Mouse (Mus musculus): ENCODE data around the gene Cox14. TPM values are rescaled to one million over a fixed set of nuclear protein-coding genes. Genes with fewer than 3 reads are reported as not detected.

Cox14 gene
- 139 and 143 TPM in 2 replicates for polyA plus RNA-seq (2015; fragmentation: Nextera tagmentation; extraction: Ambion mirVana)

DNA sequence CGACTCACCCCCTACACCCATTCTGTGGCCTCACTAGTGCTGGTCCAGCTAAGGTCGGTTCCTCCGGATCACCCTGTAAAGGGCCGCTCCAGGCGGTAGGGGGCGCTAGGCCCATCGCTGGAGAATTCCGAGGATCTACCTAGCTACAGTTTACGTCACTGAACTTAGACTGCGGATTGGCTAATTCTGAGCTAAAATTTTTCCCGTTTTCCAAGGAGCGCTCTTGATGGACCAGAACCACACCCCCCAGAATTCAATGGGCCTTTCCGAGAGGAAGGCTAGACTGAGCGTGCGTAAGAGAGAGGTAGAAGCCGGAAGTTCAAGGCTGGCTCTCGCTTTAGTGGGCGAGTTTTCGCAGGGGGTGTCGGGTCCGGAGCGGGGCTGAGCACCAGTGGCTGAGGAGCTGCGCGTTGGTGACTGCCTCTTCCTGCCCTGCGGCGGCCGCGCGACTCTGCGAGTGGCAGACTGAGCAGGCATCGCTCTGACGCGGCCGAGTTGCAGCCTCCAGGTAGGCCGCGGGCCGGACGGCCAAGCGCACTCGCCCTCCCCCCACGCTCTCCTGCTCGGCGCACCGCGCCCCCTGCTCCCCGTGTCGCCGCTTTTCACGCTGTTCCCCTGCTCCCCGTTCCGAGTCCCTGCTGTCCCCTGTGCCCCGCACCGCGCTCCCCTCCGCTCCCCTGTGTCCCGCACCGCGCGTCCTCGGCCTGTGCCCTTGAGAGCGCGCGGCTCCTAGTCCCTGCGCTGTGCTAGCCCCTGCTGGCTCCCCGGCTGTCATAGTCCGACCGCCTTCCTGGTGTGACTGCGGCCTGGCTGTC is at the start of gene Cox14:
Cox14 (plus strand) TSS at position 278 of the 815 bp plus-strand sequence.
- peak within 1 kb of the TSS; percentile 93 for H3K27ac ChIP-seq
- H3K4me1 ChIP-seq, result peaks cover 27% of the 10 kb centered on the region
- under 1% methylated on average over 68 of the region's 68 CpGs for WGBS
- H3K4me3 ChIP-seq, result peak within 1 kb of the TSS; percentile 96
- H3K36me3 ChIP-seq, result peaks cover 43% of the 10 kb centered on the region
- H3K9me3 ChIP-seq, result peaks cover 5% of the 10 kb centered on the region
- H3K27me3 ChIP-seq, result no peaks in the 10 kb centered on the region
- peak within 1 kb of the TSS; percentile 85 for H3K4me2 ChIP-seq (replicated peaks)
- H3K9ac ChIP-seq, result peak within 1 kb of the TSS; percentile 98
- peak; percentile 96 for ATAC-seq (ENCODE audit: low FRiP score, low read depth)

DNA sequence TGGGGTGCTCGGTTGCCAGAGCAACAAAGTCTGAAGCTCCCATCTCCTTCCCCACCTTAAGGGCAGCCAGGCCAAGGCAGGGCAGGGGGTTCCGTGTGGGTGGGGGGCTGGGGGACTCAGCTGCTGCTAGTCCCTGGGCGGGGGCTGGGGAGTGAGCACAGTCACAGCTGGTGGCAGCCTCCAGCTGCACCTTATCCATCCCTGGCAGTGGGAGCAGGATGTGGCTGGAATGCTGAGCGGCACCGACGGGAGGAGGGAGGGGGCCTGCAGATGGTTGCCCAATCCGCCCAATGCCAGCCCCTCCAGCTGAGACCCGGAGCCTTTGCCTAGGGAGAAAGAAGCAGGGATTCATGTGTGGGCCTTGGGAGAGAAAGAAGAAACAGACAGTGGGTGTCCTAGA is 48.3 kb upstream of the Cox14 start:
- Histone ChIP-seq H3K4me1 (peaks cover 9% of the 10 kb centered on the region; the same call in 1 of the 2 replicates), H3K9ac (peak overlapping the region; percentile 31; the same call in 1 of the 2 replicates), H3K4me3 (no peak overlapping the region), H3K9me3 (no peaks in the 10 kb centered on the region), H3K36me3 (no peaks in the 10 kb centered on the region), H3K4me2 (replicated peaks) (no peak overlapping the region), H3K27me3 (peaks cover 22% of the 10 kb centered on the region), H3K27ac (no peak overlapping the region)
- WGBS, result 42% methylated on average over 8 of the region's 8 CpGs
- no peak for ATAC-seq (ENCODE audit: low FRiP score, low read depth)

DNA sequence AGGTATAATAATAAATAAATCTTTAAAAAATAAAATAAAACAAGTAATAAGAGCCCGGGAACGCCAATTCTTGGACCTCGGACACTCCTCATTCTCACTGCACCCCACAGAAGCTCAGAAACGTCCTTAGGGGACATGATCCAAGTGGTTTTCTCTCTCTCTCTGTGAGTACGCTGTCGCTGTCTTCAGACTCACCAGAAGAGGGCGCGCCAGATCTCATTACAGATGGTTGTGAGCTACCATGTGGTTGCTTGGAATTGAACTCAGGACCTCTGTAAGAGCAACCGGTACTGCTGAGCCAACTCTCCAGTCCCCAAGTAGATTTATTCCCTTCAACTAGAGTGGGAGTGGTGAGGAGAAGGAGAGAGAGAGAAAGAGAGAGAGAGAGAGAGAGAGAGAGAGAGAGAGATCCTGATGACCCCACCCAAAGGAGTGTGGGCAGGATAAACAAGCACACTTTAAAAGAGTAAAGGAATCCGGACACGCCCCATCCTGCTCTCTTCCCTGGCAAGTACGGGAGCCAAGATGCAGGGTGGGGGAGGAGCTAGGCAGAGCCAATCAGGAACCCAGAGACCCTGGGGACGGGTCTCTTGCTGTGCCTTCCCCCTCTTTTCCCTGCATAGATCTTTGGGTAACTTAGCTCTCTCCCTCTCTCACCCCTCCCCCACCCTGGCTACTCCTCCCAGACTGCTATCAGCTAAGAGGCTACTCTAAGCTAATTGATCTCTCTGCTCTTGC is 47.2 kb upstream of the Cox14 start:
- Histone ChIP-seq H3K27ac (no peak overlapping the region), H3K4me1 (peaks cover 9% of the 10 kb centered on the region; the same call in 1 of the 2 replicates), H3K4me2 (replicated peaks) (no peak overlapping the region), H3K36me3 (no peaks in the 10 kb centered on the region), H3K9me3 (no peaks in the 10 kb centered on the region), H3K4me3 (no peak overlapping the region), H3K27me3 (peaks cover 12% of the 10 kb centered on the region), H3K9ac (no peak overlapping the region)
- ATAC-seq (ENCODE audit: low FRiP score, low read depth), result no peak
- 10% methylated on average over 13 of the region's 13 CpGs for WGBS

DNA sequence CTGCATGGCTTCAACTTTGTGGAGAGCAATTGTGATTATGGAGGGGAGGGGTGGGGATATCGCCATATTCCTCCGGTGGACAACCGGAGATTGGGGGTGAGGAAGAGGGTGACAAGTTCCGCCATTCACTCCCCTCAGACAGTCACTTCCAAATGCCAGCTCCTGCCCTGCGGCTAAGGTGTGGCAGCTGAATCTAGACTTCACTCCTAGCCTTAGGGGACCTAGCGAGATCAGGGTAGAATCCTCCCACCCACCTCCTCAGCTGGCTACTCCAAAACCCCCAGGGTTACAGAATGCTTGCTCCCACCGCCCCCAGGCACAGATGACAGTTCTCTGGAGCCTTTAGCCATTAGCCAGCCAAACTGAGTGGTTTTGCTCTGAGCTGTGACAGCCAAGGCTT is 46.4 kb upstream of the Cox14 start:
- H3K36me3 ChIP-seq, result no peaks in the 10 kb centered on the region
- H3K27me3 ChIP-seq, result peaks cover 4% of the 10 kb centered on the region
- WGBS, result 58% methylated on average over 7 of the region's 7 CpGs
- H3K27ac ChIP-seq, result no peak overlapping the region
- no peak for ATAC-seq (ENCODE audit: low FRiP score, low read depth)
- no peak overlapping the region for H3K9ac ChIP-seq
- H3K9me3 ChIP-seq, result no peaks in the 10 kb centered on the region
- H3K4me2 ChIP-seq (replicated peaks), result no peak overlapping the region
- no peak overlapping the region for H3K4me3 ChIP-seq
- H3K4me1 ChIP-seq, result peaks cover 9% of the 10 kb centered on the region; the same call in 1 of the 2 replicates

DNA sequence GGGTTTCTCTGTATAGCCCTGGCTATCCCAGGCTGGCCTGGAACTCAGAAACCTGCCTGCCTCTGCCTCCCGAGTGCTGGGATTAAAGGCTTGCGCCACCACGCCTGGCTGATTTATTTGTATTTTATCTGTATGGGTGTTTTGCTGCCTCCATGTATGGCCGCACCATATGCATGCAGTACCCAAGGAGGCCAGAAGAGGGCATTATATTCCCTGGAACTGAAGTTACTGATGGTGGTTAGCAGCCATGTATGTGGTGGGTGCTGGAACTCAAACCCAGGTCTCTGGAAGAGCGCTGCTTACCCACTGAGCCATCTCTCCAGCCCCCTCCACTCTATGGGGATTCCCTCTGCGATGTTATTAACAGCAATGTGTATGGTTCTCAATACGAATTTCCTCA is 42.5 kb upstream of the Cox14 start:
- no peaks in the 10 kb centered on the region for H3K9me3 ChIP-seq
- H3K27ac ChIP-seq, result no peak overlapping the region
- H3K27me3 ChIP-seq, result no peaks in the 10 kb centered on the region
- no peak for ATAC-seq (ENCODE audit: low FRiP score, low read depth)
- H3K36me3 ChIP-seq, result no peaks in the 10 kb centered on the region
- 0 out of 2 replicates have a peak, but pooled peaks cover 5% of the 10 kb centered on the region for H3K4me1 ChIP-seq
- H3K4me3 ChIP-seq, result no peak overlapping the region
- no peak overlapping the region for H3K4me2 ChIP-seq (replicated peaks)
- 91% methylated on average over 7 of the region's 7 CpGs for WGBS
- H3K9ac ChIP-seq, result no peak overlapping the region

DNA sequence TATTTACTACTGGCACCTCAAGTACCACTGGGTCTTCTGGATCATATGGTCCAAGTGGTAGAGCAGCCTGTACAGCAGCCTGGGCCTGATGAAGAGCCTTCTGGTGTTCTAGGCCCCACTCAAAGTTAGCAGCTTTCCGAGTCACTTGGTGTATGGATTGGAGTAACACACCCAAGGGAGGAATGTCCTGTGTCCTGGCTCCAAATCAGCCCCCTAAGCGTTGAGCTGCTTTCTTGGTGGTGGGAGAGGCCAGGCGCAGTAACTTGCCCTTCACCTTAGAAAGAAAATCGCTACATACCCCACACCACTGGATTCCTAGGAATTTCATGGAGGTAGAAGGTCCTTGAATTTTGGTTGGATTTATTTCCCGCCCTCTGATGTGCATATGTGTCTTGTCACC is 41.3 kb upstream of the Cox14 start:
- no peaks in the 10 kb centered on the region for H3K36me3 ChIP-seq
- H3K9ac ChIP-seq, result no peak overlapping the region
- 90% methylated on average over 5 of the region's 5 CpGs for WGBS
- H3K9me3 ChIP-seq, result no peaks in the 10 kb centered on the region
- no peak for ATAC-seq (ENCODE audit: low FRiP score, low read depth)
- 0 out of 2 replicates have a peak, but pooled peaks cover under 1% of the 10 kb centered on the region for H3K27me3 ChIP-seq
- H3K4me1 ChIP-seq, result no peaks in the 10 kb centered on the region
- H3K27ac ChIP-seq, result no peak overlapping the region
- no peak overlapping the region for H3K4me2 ChIP-seq (replicated peaks)
- H3K4me3 ChIP-seq, result no peak overlapping the region

DNA sequence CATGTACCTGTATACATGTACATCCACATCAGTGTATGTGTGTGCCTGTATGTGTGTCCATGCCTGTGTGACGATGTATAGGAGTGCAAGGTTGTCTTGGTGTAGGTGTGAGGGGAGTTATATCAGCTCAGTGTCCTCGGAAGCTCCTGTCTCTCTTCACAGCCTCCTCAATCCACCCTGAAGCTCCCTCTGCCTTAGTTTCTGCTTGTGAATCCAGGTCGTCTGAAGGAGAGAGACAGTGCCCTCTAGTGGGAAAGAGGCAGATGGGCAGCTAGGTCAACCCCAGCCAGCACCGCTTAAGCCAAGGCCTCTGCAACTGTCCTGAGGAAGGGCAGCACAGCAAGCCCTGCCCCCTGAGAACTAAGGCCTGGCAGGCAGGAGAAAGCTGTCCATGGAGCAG is 36.7 kb upstream of the Cox14 start:
- no peaks in the 10 kb centered on the region for H3K4me1 ChIP-seq
- ATAC-seq (ENCODE audit: low FRiP score, low read depth), result no peak
- H3K36me3 ChIP-seq, result no peaks in the 10 kb centered on the region
- no peak overlapping the region for H3K9ac ChIP-seq
- no peak overlapping the region for H3K4me3 ChIP-seq
- H3K27ac ChIP-seq, result no peak overlapping the region
- 6% methylated on average over 4 of the region's 4 CpGs for WGBS
- no peak overlapping the region for H3K4me2 ChIP-seq (replicated peaks)
- no peaks in the 10 kb centered on the region for H3K9me3 ChIP-seq
- H3K27me3 ChIP-seq, result peaks cover 25% of the 10 kb centered on the region

DNA sequence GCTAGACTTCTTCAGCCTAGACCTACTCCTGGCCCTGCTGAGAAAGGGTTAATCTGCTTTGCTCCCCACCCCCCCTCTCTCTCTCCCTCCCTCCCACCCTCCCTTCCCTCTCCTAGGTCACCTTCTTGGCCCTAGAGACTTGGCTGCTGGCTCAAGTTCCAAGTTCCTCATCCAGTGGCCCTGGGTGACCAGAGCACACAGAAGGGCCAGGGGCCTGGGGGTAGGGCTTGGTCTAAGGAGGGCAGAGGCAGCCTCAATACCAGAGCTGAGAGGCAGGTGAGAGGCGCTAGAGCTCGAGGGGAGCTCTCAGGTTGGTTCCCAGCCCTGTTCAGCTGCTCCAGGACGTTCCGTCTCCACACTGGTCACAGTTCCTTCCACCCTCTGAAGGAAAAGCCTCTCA is 34.5 kb upstream of the Cox14 start:
- Histone ChIP-seq H3K4me1 (no peaks in the 10 kb centered on the region), H3K27ac (no peak overlapping the region), H3K9ac (no peak overlapping the region), H3K27me3 (peaks cover 29% of the 10 kb centered on the region), H3K4me2 (replicated peaks) (no peak overlapping the region), H3K4me3 (no peak overlapping the region), H3K9me3 (no peaks in the 10 kb centered on the region), H3K36me3 (no peaks in the 10 kb centered on the region)
- 16% methylated on average over 4 of the region's 4 CpGs for WGBS
- no peak for ATAC-seq (ENCODE audit: low FRiP score, low read depth)

DNA sequence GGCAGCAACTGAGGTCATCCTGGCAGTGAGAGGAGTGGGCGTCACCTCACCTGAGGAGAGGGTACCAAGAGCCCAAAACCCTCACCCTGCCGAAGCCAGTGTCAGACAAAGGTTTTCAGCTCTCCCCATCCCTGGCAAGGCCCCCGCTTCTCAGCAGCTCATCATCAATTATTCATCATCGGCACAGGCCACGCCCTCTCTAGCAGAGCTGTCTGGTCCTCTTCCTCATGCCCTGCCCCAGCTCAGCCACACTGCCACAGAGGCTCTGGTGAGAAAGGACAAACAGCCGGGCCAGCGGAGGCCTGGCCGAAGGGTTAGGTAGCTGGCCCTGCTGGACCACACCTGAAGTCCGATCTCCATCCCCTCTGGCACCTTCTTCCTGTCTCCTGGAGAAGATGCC is 33.4 kb upstream of the Cox14 start:
- no peak for ATAC-seq (ENCODE audit: low FRiP score, low read depth)
- Histone ChIP-seq H3K36me3 (no peaks in the 10 kb centered on the region), H3K9ac (no peak overlapping the region), H3K4me2 (replicated peaks) (no peak overlapping the region), H3K9me3 (no peaks in the 10 kb centered on the region), H3K4me3 (no peak overlapping the region), H3K27me3 (peaks cover 37% of the 10 kb centered on the region), H3K27ac (no peak overlapping the region), H3K4me1 (no peaks in the 10 kb centered on the region)
- 42% methylated on average over 9 of the region's 9 CpGs for WGBS

DNA sequence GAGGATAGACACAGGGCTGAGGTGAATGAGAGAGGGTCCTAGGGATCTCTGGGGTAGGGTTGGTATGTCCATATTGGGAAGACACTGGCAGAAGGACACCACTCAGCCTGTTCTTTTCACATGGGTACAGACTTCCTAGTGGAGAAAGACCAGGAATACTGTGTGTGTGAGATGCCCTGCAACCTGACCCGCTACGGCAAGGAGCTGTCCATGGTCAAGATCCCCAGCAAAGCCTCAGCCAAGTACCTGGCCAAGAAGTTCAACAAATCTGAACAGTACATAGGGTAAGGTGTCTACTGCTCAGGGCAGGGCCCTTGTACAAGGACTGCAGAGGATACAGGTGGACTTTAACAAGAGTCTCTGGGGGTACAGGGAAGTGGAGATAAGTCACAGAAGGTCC is 28.1 kb upstream of the Cox14 start:
- H3K4me1 ChIP-seq, result peaks cover 6% of the 10 kb centered on the region
- 12% methylated on average over 2 of the region's 2 CpGs for WGBS
- H3K9ac ChIP-seq, result no peak overlapping the region
- H3K27me3 ChIP-seq, result peaks cover 34% of the 10 kb centered on the region
- H3K9me3 ChIP-seq, result no peaks in the 10 kb centered on the region
- no peak overlapping the region for H3K4me3 ChIP-seq
- H3K4me2 ChIP-seq (replicated peaks), result no peak overlapping the region
- H3K36me3 ChIP-seq, result no peaks in the 10 kb centered on the region
- H3K27ac ChIP-seq, result no peak overlapping the region
- no peak for ATAC-seq (ENCODE audit: low FRiP score, low read depth)

DNA sequence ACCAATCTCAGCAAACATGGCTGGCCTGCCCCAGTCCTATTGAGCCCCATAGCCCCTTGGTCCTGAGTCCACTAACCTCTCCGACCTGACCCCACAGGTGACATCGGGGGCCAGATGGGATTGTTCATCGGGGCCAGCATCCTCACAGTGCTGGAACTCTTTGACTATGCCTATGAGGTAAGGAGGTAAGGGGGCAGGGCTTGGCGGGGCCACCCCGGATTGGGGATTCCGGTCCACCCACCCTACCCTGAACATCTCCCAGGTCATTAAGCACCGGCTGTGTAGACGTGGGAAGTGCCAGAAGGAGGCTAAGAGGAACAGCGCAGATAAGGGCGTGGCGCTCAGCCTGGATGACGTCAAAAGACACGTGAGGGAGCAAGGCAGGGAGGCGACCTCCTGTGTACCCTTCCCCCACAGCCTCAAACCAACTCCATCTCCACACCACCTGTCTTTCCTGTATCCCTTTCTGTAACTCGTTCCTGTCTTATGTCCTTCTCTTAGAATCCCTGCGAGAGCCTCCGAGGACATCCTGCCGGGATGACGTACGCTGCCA is 26.8 kb upstream of the Cox14 start:
- Histone ChIP-seq H3K4me1 (peaks cover 16% of the 10 kb centered on the region), H3K27me3 (peaks cover 29% of the 10 kb centered on the region), H3K9ac (no peak overlapping the region; the same call in 1 of the 2 replicates), H3K4me3 (no peak overlapping the region), H3K36me3 (peaks cover 3% of the 10 kb centered on the region), H3K9me3 (no peaks in the 10 kb centered on the region), H3K27ac (no peak overlapping the region), H3K4me2 (replicated peaks) (0 out of 2 replicates have a peak overlapping the region, but pooled peaks have one; percentile 7)
- 36% methylated on average over 20 of the region's 20 CpGs for WGBS
- ATAC-seq (ENCODE audit: low FRiP score, low read depth), result no peak

DNA sequence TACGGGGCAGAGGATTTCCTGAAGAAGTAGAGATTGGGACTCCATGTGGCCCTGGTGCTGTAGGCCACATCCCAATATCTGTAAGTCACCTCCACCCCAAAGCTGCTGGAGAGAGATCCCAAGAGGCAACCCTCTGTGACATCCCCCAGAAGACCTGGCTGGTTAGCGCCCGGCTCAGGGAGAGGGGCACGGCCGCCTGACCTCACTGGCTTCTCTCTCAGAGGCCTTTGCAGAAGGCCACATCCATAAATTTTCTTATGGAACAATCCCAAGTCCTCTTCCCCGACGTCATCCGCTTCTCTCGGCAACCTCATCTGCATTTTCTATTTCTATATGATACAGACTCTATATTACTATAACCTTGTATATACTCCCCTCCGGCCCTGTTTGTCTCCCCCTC is 25.7 kb upstream of the Cox14 start:
- H3K4me2 ChIP-seq (replicated peaks), result no peak overlapping the region
- ATAC-seq (ENCODE audit: low FRiP score, low read depth), result no peak
- no peaks in the 10 kb centered on the region for H3K9me3 ChIP-seq
- no peak overlapping the region for H3K9ac ChIP-seq
- peaks cover 29% of the 10 kb centered on the region for H3K27me3 ChIP-seq
- no peak overlapping the region for H3K4me3 ChIP-seq
- WGBS, result 82% methylated on average over 10 of the region's 10 CpGs
- H3K27ac ChIP-seq, result no peak overlapping the region
- H3K36me3 ChIP-seq, result peaks cover 14% of the 10 kb centered on the region
- peaks cover 27% of the 10 kb centered on the region for H3K4me1 ChIP-seq

Measured in limb, embryonic 13.5 days (tissue).